Mouse (Mus musculus): ENCODE results near the gene Reg3g. TPM values are rescaled to one million over a fixed set of nuclear protein-coding genes. Genes with fewer than 3 reads are reported as not detected.
A peak's percentile ranks its signal among the peaks of the same experiment; 100 is the strongest.

The Reg3g gene
- 0.15 TPM in 1 of 2 replicates, not detected in the other for polyA plus RNA-seq (2016; fragmentation: Nextera tagmentation; extraction: Ambion mirVana)

- no peaks in the 10 kb centered on the region for H3K9me3 ChIP-seq
- H3K36me3 ChIP-seq (replicated peaks): no peaks in the 10 kb centered on the region
- 90% methylated on average over 2 of the region's 2 CpGs for WGBS
- no peaks in the 10 kb centered on the region for H3K27me3 ChIP-seq (replicated peaks; ENCODE audit: low read depth, poor library complexity, severe bottlenecking)
- H3K4me3 ChIP-seq: no peak within 1 kb of the TSS
- DNase-seq (ENCODE audit: low spot score): no peak
- H3K27ac ChIP-seq (replicated peaks): no peak within 1 kb of the TSS
- no peaks in the 10 kb centered on the region for H3K4me1 ChIP-seq
Measured at GRCm38 (mm10) chr6:78468772-78469171, at the start of gene Reg3g. Gene Reg3g (minus strand): TSS chr6:78468872.

DNA sequence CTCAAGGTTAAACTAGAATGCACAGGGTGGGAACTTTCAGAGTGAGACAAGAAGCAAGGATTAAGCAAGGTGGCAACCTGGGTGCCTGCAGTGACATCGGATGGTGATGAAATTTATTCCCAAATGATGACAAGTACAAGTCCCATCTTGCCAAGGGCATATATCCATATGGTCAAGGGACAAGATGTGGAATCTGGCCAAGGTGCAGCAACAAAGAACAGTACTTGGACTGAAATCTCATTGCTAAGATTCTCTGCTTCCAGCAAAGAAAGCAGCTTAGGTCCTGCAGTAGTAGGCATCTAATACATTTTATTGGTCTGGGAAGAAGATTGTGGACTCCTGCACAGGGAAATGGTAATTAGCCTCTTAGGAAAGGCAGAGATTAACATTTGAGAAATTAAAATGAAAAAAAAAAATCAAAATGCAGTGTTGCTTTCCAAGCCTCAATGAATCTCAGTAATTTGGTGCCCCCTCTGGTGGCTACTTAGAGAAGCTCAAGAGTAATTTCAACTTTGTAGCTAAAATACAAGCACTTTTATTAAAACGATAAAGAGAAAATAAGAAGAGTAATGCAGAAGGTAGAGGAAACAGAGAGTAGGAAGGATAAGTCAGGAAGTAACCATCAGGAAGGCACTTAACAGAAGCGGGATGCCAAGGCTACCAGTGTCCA lies 47.2 kb upstream of the Reg3g start:
- no peaks in the 10 kb centered on the region for H3K4me1 ChIP-seq
- DNase-seq (ENCODE audit: low spot score): no peak
- no peaks in the 10 kb centered on the region for H3K9me3 ChIP-seq
- WGBS: 61% methylated on average over 3 of the region's 3 CpGs
- no peaks in the 10 kb centered on the region for H3K36me3 ChIP-seq (replicated peaks)
- H3K27me3 ChIP-seq (replicated peaks; ENCODE audit: low read depth, poor library complexity, severe bottlenecking): no peaks in the 10 kb centered on the region
- H3K27ac ChIP-seq (replicated peaks): no peak overlapping the region
- H3K4me3 ChIP-seq: no peak overlapping the region

- Histone ChIP-seq H3K27me3 (replicated peaks; ENCODE audit: low read depth, poor library complexity, severe bottlenecking) (no peaks in the 10 kb centered on the region), H3K9me3 (no peaks in the 10 kb centered on the region), H3K27ac (replicated peaks) (no peak overlapping the region), H3K4me3 (no peak overlapping the region), H3K4me1 (no peaks in the 10 kb centered on the region), H3K36me3 (replicated peaks) (no peaks in the 10 kb centered on the region)
- 5% methylated on average over 3 of the region's 3 CpGs for WGBS
- peak; percentile 69 for DNase-seq (ENCODE audit: low spot score)
Measured at GRCm38 (mm10) chr6:78512833-78513232, 44.2 kb upstream of the Reg3g start.

- no peaks in the 10 kb centered on the region for H3K4me1 ChIP-seq
- no peak overlapping the region for H3K27ac ChIP-seq (replicated peaks)
- H3K27me3 ChIP-seq (replicated peaks; ENCODE audit: low read depth, poor library complexity, severe bottlenecking): no peaks in the 10 kb centered on the region
- no peaks in the 10 kb centered on the region for H3K9me3 ChIP-seq
- no peak for DNase-seq (ENCODE audit: low spot score)
- H3K4me3 ChIP-seq: no peak overlapping the region
- H3K36me3 ChIP-seq (replicated peaks): no peaks in the 10 kb centered on the region
- whole genome bisulfite sequencing: 62% methylated on average over 3 of the region's 3 CpGs
Measured at GRCm38 (mm10) chr6:78510173-78510900, 41.7 kb upstream of the Reg3g start.

- DNase-seq (ENCODE audit: low spot score): no peak
- H3K36me3 ChIP-seq (replicated peaks): no peaks in the 10 kb centered on the region
- H3K27me3 ChIP-seq (replicated peaks; ENCODE audit: low read depth, poor library complexity, severe bottlenecking): no peaks in the 10 kb centered on the region
- 64% methylated on average over 3 of the region's 3 CpGs for WGBS
- H3K27ac ChIP-seq (replicated peaks): no peak overlapping the region
- no peaks in the 10 kb centered on the region for H3K4me1 ChIP-seq
- H3K4me3 ChIP-seq: no peak overlapping the region
- no peaks in the 10 kb centered on the region for H3K9me3 ChIP-seq
Measured at GRCm38 (mm10) chr6:78505745-78506144, 37.1 kb upstream of the Reg3g start.

GRCm38 (mm10) chr6:78494633-78495032 lies 26.0 kb upstream of the Reg3g start:
- Histone ChIP-seq H3K9me3 (no peaks in the 10 kb centered on the region), H3K27ac (replicated peaks) (no peak overlapping the region), H3K4me1 (no peaks in the 10 kb centered on the region), H3K27me3 (replicated peaks; ENCODE audit: low read depth, poor library complexity, severe bottlenecking) (no peaks in the 10 kb centered on the region), H3K36me3 (replicated peaks) (no peaks in the 10 kb centered on the region), H3K4me3 (no peak overlapping the region)
- no peak for DNase-seq (ENCODE audit: low spot score)
- WGBS: 92% methylated on average over 3 of the region's 3 CpGs

DNA sequence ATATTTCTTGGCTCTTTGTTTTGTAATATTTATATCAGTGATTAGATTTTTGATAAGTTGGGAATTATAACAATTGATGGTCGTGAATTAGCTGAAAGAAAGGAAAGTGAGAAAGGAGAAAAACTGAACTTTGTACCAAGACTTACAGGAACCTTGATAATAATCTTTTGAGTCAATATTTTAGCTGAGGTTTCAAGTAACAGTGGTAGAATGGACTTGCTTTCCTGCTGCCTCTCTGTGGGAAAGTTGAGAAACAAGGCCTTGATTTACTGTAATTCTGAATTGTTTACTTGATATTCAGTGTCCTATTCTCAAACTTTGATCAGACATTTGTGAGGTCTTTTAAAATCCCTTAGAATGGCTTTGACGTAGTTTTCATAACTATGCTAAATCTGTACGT lies 615 bp upstream of the Reg3g start:
- Histone ChIP-seq H3K9me3 (no peaks in the 10 kb centered on the region), H3K36me3 (replicated peaks) (no peaks in the 10 kb centered on the region), H3K4me3 (no peak overlapping the region), H3K27me3 (replicated peaks; ENCODE audit: low read depth, poor library complexity, severe bottlenecking) (no peaks in the 10 kb centered on the region), H3K4me1 (no peaks in the 10 kb centered on the region), H3K27ac (replicated peaks) (no peak overlapping the region)
- 78% methylated on average over 3 of the region's 3 CpGs for WGBS
- DNase-seq (ENCODE audit: low spot score): no peak

DNA sequence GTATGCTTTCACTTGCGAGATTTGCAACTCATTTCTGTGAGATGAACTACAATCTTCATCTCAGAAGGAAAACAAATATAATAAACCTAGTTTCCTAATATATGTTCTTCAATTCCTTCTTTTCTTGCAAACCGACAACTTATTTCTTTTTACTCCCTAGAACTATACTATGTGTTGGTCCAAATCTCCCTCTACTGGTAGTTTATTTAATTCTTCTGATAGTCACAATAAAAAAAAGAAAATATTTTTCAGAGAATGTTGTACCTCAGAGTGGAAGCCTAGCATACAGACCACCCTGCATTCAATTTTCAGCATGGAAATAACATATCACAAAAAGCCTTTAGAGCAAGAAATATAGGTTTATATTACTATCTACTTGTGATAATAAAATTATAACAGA lies 5.4 kb downstream of the Reg3g start:
- H3K4me1 ChIP-seq: 0 out of 2 replicates have a peak, but pooled peaks cover 4% of the 10 kb centered on the region
- no peaks in the 10 kb centered on the region for H3K27me3 ChIP-seq (replicated peaks; ENCODE audit: low read depth, poor library complexity, severe bottlenecking)
- no peak overlapping the region for H3K4me3 ChIP-seq
- DNase-seq (ENCODE audit: low spot score): no peak
- WGBS: 85% methylated on average over 2 of the region's 2 CpGs
- no peak overlapping the region for H3K27ac ChIP-seq (replicated peaks)
- no peaks in the 10 kb centered on the region for H3K36me3 ChIP-seq (replicated peaks)
- H3K9me3 ChIP-seq: no peaks in the 10 kb centered on the region

DNA sequence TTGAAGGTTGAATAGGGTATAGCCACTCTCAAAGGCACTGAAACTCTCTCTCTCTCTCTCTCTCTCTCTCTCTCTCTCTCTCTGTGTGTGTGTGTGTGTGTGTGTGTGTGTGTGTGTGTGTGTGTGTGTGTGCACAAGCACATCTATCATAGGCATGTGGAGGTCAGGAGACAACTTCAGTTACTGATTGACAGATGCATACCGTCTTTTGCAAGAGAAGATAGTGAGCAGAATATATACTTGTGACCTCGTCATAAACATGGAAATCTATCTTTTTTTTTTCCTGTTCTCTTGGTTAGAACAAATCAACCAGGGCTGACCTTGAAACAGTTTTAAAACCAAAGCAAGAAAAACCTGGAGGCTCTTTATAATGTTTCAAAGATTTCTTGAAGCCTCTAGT lies 6.3 kb downstream of the Reg3g start:
- no peak overlapping the region for H3K27ac ChIP-seq (replicated peaks)
- DNase-seq (ENCODE audit: low spot score): no peak
- 0 out of 2 replicates have a peak, but pooled peaks cover 4% of the 10 kb centered on the region for H3K4me1 ChIP-seq
- 91% methylated on average over 2 of the region's 2 CpGs for WGBS
- H3K4me3 ChIP-seq: no peak overlapping the region
- no peaks in the 10 kb centered on the region for H3K27me3 ChIP-seq (replicated peaks; ENCODE audit: low read depth, poor library complexity, severe bottlenecking)
- H3K36me3 ChIP-seq (replicated peaks): no peaks in the 10 kb centered on the region
- no peaks in the 10 kb centered on the region for H3K9me3 ChIP-seq

DNA sequence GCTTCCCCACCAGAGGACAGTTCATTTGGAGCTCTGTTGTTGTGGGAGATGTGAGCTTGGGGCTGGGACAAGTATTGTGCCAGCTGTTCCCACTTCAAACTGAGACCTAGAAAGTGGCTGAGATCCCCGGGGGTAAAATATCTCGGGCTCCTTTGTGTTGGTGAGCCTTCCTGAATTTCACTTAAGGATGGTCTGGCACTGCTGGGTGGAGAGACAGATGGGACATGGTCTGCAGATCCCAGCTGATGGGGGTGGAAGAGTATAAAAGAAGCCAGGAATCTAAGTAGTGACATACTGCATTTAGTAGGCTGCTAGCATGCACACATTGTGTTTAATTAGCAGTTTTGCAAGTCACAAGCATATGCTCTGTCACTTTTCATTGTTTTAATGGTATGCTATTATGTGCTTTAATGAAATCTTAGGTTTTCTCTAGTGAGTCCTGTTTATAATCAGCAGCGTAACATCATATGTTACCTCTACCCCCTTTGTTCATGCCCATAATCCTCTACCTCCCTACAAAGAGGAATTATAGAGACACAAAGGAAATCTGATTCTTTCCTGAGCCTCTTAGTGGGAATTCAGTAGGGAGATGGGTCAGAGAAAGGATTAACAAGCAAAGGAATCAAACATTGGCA lies 8.4 kb downstream of the Reg3g start:
- H3K27ac ChIP-seq (replicated peaks): peak overlapping the region; percentile 35; the same call in 1 of the 2 replicates

GRCm38 (mm10) chr6:78452804-78453203 lies 15.9 kb downstream of the Reg3g start:
- Histone ChIP-seq H3K9me3 (no peaks in the 10 kb centered on the region), H3K36me3 (replicated peaks) (no peaks in the 10 kb centered on the region), H3K27me3 (replicated peaks; ENCODE audit: low read depth, poor library complexity, severe bottlenecking) (no peaks in the 10 kb centered on the region), H3K27ac (replicated peaks) (no peak overlapping the region), H3K4me3 (no peak overlapping the region), H3K4me1 (no peaks in the 10 kb centered on the region)
- WGBS: 88% methylated on average over 2 of the region's 2 CpGs
- DNase-seq (ENCODE audit: low spot score): no peak

More for the DNA sequence above, 8.4 kb downstream of the Reg3g start:
- WGBS: 51% methylated on average over 3 of the region's 3 CpGs
- Histone ChIP-seq H3K4me3 (no peak overlapping the region), H3K4me1 (0 out of 2 replicates have a peak, but pooled peaks cover 4% of the 10 kb centered on the region), H3K36me3 (replicated peaks) (no peaks in the 10 kb centered on the region), H3K9me3 (no peaks in the 10 kb centered on the region), H3K27me3 (replicated peaks; ENCODE audit: low read depth, poor library complexity, severe bottlenecking) (no peaks in the 10 kb centered on the region)
- DNase-seq (ENCODE audit: low spot score): peak; percentile 9

- Histone ChIP-seq H3K9me3 (no peaks in the 10 kb centered on the region), H3K27ac (replicated peaks) (no peak overlapping the region), H3K4me1 (no peaks in the 10 kb centered on the region), H3K4me3 (no peak overlapping the region), H3K36me3 (replicated peaks) (no peaks in the 10 kb centered on the region), H3K27me3 (replicated peaks; ENCODE audit: low read depth, poor library complexity, severe bottlenecking) (no peaks in the 10 kb centered on the region)
- DNase-seq (ENCODE audit: low spot score): no peak
Measured at GRCm38 (mm10) chr6:78448409-78448808, 20.3 kb downstream of the Reg3g start.

DNA sequence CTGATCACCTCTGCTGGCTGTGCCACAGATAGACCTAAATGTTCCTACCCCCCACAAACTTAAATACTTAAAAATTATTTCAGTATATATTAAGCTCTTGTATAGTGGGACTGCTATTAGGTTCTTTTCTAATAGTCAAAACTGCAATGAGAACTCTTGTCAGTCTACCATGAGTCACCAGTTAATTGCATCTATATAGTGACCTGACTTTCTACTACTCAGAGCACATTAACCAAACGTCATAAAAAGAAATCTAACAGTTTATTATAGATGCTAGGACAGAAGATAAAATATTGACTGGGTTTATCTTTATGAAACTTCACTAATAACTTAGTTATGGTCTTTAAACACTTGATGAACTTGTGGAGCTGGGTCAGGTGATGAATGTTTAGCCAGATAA lies 21.5 kb downstream of the Reg3g start:
- Histone ChIP-seq H3K4me3 (no peak overlapping the region), H3K27ac (replicated peaks) (no peak overlapping the region), H3K27me3 (replicated peaks; ENCODE audit: low read depth, poor library complexity, severe bottlenecking) (no peaks in the 10 kb centered on the region), H3K4me1 (no peaks in the 10 kb centered on the region), H3K36me3 (replicated peaks) (no peaks in the 10 kb centered on the region), H3K9me3 (no peaks in the 10 kb centered on the region)
- DNase-seq (ENCODE audit: low spot score): no peak
- WGBS: 74% methylated on average over 1 of the region's 1 CpGs
